Mouse (Mus musculus) ovary, postnatal 10 days (tissue): ENCODE measurements at regions not wholly inside any gene's neighbourhood (a gene's known extent, or its start where the extent isn't known, plus 50 kb on each side); places are given as distances from the start of the nearest gene placed in this dataset.

Source experiments
- DNase-seq: peaks from one replicate; pipeline ENCODE4 v3.0.0; 2022; ENCODE audit warnings: low spot score

- DNase-seq: no peak
Observed at GRCm38 (mm10) chr1:183865111-183865510, 148.0 kb upstream of the Dusp10 start.

- no peak for DNase-seq
Observed at GRCm38 (mm10) chr1:183865586-183865985, 147.5 kb upstream of the Dusp10 start.

DNA sequence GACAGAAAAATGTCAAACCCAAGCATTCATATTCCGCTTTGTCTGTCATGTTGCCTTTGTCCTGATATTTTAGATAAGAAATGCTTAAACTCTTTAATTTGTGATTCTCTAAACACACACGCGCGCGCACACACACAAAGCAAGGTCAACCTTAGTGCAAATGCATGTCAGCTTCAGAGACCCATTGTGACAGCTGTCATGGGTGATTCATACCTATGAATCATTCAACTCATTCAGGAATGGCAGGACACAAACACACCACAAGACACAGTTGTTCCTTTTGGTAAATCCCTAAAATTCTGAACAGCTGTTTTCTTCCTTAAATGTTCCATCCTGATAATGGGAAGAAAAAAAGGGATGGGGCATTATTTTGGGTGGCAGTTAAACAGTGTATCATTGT, 144.1 kb upstream of the Dusp10 start:
- no peak for DNase-seq

- DNase-seq: no peak
Observed at GRCm38 (mm10) chr1:183895936-183896335, 117.2 kb upstream of the Dusp10 start.

DNA sequence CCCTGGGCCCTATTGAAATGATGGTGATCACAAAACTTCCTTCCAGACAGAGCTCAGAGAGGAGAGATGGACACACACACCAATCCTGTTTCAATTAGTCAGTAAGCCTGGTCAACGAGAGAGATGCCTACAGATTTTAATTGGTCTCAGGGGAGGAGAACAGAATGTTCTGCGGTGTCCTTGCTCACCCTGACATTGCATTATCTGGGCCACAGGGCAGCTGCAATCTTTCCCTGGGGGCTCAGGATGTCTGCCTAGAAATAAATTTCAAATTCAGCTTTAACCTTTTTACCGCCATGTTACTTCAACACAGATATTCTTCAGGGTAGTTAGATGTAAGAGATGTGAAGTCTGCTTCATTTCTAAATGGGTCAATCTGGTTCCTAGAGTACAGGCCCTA, 115.0 kb upstream of the Dusp10 start:
- DNase-seq: no peak

DNA sequence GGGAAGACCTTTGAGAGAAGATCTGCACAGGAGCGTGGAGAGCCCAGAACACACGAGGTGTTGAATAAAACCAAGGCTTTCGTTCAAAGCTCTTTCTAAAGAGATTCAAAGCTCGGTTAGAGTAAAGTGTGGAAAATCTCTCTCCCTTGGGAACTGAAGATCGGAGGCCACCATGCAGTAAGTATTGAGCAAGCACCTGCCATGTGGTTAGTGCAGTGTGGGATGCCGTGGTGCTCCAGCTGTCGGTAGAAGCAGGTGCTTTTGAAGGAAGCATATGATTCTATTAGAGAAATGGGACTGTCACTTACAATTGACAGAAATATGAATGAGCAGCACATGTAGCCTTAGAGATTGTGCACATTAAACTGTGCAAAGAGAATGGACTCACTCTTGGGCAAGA, 108.5 kb upstream of the Dusp10 start:
- no peak for DNase-seq

DNA sequence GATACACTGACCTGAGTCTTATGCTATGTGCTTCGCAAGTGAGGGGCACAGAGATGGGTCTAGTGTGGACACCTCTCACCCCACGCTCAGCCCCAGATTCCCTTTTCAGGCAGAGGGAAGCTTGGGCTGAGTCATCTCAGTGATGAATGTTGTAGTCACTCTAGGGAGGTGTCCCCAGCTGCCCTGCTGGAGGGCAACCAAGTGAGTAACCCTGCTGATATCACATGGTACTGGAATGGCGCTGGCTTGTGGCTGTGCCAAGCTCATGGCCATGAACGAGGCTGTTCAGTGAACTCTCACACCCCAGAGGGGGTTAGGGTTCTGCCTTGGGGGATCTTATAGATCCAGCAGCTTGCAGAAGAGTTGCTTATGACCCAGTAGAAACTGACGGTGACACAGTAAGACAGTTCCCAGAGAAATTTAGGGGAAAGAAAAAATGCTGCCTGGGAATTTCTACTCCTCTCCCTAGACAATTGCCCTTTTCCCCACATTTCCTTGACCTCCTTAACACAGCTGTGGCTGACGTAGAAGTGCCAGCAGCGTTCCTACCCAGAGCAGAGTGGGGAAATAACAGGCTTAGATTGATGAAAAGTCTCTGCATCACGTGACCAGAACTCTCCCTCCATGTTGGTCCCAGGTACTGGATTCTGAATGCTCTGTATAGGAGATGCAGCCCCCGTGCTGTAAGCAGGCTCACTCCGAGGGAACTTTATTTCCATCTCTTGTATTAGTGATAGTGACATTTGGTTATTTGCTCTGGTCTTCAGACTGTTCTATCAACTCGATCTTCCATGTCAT, 107.6 kb upstream of the Dusp10 start:
- DNase-seq: no peak

DNA sequence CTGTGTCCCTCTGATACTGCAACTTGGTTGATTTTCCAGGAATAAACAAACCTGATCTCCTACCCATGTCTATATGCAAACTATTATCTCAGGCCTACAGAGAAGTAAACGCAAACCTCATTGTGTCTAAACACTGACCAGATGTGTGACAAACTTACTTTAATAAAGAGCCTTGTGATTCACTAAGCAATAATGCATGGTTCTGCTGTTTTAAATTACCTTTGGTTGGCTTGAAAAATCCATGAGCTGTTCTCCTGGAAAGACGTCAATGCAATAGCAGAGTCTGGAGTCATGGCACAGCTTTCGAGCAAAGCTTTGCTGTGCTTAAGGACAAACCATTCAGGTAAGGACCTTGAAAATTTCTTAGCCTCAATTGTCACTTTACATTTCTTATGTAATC, 95.4 kb upstream of the Dusp10 start:
- no peak for DNase-seq

DNA sequence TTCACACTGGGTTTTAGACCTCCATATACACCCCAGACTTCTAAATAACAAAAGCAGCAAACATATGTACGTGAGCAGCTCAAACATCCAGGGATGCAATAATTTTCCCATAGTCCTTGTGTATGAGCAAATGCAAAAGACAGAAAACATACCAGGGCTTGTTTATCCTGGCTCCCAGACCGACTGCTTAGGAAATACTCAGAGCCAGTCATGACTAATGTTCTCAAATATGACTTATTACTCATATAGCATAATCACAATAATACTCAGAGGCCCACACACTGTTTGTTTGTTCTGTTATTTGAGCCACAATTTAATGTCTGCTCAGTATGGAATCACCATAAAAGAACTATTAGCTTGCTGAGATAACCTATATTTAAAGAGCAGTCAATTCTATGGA, 91.8 kb upstream of the Dusp10 start:
- DNase-seq: no peak

GRCm38 (mm10) chr1:183928539-183928938, 84.6 kb upstream of the Dusp10 start:
- no peak for DNase-seq

DNA sequence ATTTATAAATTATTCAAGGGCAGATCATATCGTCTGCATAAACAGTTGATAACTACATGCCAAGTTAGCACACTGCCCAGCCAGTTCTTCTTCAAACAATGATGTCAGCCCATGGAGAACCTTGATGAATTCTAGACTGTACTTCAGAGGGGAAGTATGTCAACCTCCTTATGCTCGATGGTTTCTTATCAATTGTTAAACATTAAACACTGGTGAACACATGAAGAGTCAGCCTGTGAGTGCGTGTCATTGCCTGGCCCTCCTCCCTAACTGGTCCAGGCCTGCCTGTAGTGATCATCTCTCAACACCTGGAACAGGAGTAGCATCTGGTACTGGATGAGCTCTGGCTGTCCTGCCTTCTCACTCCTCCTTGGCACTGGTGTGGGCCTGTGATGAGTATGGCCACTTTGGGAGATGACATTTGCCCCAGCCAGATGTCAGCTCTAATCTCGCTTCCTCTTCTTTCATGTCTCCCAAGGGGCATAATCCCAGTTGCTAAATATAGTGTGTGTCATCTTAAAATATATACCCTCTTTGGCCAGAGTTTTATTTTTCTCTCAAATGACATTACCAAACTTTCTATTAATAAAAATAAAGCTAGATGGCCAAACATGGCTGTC, 82.6 kb upstream of the Dusp10 start:
- DNase-seq: no peak

GRCm38 (mm10) chr1:183931141-183931540, 82.0 kb upstream of the Dusp10 start:
- no peak for DNase-seq

DNA sequence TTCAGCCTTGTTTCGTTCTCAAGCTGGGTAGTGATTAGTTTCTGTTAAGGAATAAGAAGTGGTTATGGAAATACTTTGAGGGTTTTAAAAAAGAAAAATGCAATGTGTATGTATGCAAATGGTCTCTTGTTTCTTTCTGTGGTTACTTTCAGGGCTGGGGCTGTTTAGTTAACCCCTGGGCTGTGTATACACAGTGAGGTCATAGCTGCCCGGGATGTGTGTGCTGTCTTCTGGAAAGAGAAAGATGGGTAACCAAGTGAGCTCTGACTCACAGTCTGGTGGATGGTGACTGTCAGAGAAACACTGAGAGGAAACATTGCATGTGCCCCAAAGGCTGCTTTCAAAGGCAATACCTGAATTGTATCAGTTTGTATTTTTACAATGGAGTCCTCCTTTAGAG, 79.3 kb upstream of the Dusp10 start:
- no peak for DNase-seq

- DNase-seq: no peak
Observed at GRCm38 (mm10) chr1:183937166-183937565, 75.9 kb upstream of the Dusp10 start.

GRCm38 (mm10) chr1:183938361-183938760, 74.7 kb upstream of the Dusp10 start:
- no peak for DNase-seq

GRCm38 (mm10) chr1:183940706-183941105, 72.4 kb upstream of the Dusp10 start:
- no peak for DNase-seq

DNA sequence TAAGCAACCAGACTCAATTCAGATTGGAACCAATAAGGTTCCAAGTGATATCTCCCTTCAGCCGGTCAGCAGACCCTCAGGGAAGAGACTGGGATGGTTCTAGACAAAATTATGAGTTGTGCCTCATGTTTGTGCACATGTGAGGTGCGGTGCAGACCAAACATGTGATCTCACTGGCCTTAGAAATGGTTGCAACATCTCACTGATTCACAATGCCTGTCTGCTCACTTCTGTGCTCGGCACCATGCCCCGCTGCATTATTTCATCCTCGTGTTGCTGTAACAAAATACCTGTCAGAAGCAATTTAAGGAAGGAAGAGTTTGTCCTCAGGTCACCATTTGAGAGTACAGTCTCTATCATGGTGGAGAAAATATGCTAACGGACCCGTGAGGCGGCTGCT, 66.9 kb upstream of the Dusp10 start:
- no peak for DNase-seq

- no peak for DNase-seq
Observed at GRCm38 (mm10) chr1:183947066-183947465, 66.0 kb upstream of the Dusp10 start.

GRCm38 (mm10) chr1:183949205-183949604, 63.9 kb upstream of the Dusp10 start:
- no peak for DNase-seq

DNA sequence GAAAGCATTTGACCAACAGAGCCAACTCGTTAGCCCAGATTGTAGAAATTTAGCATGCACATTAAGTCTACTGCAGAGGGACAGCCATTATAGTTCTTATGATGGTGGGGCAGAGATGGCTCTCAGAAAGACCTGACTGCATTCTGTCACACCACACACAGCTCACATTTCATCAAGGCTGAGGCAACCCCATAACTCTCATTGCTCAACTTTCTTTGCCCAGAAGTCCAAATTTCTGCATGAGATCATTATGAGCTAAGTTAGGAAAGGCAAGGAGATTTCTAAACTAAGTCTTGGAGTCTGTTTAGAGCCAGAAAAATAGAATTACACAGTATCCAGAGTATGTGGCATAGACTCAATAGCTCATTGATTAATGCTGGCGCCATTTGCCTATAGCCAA, 59.0 kb upstream of the Dusp10 start:
- no peak for DNase-seq

DNA sequence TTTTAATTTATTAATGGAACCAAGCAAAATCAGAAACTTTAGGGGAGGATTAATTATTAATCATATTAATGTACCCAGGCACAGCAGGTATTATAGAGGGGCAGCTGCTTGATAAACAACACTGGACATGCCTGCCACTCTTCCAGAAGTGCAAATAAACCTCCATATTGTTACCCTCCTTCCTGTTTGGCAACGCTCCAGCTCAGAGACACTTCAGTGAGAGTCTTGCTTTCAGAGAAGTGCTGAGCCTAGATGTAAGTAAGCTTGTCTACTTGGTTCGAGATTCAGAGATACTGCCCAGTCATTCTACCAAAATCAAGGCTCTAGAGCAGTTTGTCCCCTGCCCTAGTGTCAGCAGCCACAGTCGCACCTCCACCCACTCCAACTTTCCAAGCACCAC, 56.7 kb upstream of the Dusp10 start:
- DNase-seq: no peak

DNA sequence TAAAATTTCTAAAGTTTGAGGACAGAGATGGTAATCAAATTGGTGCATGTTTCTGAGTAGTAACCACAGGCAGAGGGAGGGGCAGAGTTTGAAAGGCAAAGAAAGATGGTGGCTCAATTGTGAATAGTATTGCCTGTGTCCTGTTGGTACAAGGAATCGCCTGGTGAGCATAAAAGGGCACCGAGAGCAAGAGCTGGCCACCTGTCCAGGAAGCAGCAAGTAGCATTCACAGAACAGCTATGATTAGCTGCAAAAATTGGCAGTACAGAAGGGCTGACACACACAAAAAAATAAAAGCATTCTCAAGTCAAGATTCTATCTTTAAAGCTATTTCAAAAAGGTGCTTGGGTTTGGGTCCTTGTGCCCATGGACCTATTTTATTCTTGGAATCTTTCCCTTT, 51.7 kb upstream of the Dusp10 start:
- DNase-seq: no peak

- no peak for DNase-seq
Observed at GRCm38 (mm10) chr1:183962486-183962885, 50.6 kb upstream of the Dusp10 start.

DNA sequence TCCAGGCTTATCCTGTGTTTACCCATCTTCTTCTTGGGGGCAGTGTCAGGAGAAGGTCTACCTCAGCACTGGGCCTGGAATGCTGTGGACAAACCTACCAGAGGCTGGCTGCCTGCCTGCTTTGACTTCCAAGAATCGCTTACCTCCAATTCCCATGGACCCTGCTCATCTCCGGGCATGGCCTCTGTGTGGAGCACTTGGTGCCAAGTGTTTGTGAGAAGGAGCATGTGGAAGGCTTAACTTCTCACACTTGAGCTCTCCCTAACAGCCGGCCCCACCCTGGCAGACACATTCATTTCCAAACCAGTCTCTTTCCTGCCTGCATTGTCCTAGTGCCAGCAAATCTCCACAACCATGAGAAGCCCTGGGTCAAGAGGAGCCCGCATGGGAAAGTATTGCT, 49.8 kb upstream of the Dusp10 start:
- DNase-seq: no peak
